Mouse (Mus musculus) embryo, embryonic 10 days (tissue): ENCODE data around the gene Scnn1b.

Experiments used
- DNase-seq: peaks from one replicate; pipeline ENCODE4 v3.0.0-alpha.2; 2015; ENCODE audit warnings: low spot score

The Scnn1b gene

GRCm38 (mm10) chr7:121913944-121914343, 49.1 kb downstream of the Scnn1b start:
- no peak for DNase-seq

GRCm38 (mm10) chr7:121924361-121924760, 59.5 kb downstream of the Scnn1b start:
- DNase-seq: no peak

GRCm38 (mm10) chr7:121927882-121928281, 63.0 kb downstream of the Scnn1b start:
- no peak for DNase-seq

GRCm38 (mm10) chr7:121931246-121931645, 66.4 kb downstream of the Scnn1b start:
- DNase-seq: no peak

GRCm38 (mm10) chr7:121933675-121934074, 68.8 kb downstream of the Scnn1b start:
- no peak for DNase-seq

GRCm38 (mm10) chr7:121934346-121934745, 69.5 kb downstream of the Scnn1b start:
- no peak for DNase-seq

- DNase-seq: no peak
These were observed 71.3 kb downstream of the Scnn1b start for GRCm38 (mm10) chr7:121935906-121936794.

- no peak for DNase-seq
These were observed 72.2 kb downstream of the Scnn1b start for GRCm38 (mm10) chr7:121936861-121937630.

- DNase-seq: no peak
These were observed 73.5 kb downstream of the Scnn1b start for GRCm38 (mm10) chr7:121938124-121938891.

- no peak for DNase-seq
These were observed 74.4 kb downstream of the Scnn1b start for GRCm38 (mm10) chr7:121939244-121939643.

- peak; percentile 32 for DNase-seq
These were observed 74.9 kb downstream of the Scnn1b start for GRCm38 (mm10) chr7:121939729-121940128.

GRCm38 (mm10) chr7:121941016-121941415, 76.2 kb downstream of the Scnn1b start:
- no peak for DNase-seq

GRCm38 (mm10) chr7:121941640-121942039, 76.8 kb downstream of the Scnn1b start:
- no peak for DNase-seq

- no peak for DNase-seq
These were observed 77.5 kb downstream of the Scnn1b start for GRCm38 (mm10) chr7:121942371-121942770.

GRCm38 (mm10) chr7:121946196-121946595, 81.4 kb downstream of the Scnn1b start:
- DNase-seq: no peak

GRCm38 (mm10) chr7:121947513-121947912, 82.7 kb downstream of the Scnn1b start:
- no peak for DNase-seq

GRCm38 (mm10) chr7:121954891-121955669, 90.2 kb downstream of the Scnn1b start:
- DNase-seq: no peak

GRCm38 (mm10) chr7:121955802-121956201, 91.0 kb downstream of the Scnn1b start:
- DNase-seq: no peak

GRCm38 (mm10) chr7:121961913-121962570, 97.2 kb downstream of the Scnn1b start:
- no peak for DNase-seq

- DNase-seq: no peak
These were observed 97.7 kb downstream of the Scnn1b start for GRCm38 (mm10) chr7:121962571-121962959.

- DNase-seq: peak; percentile 50
These were observed 99.1 kb downstream of the Scnn1b start for GRCm38 (mm10) chr7:121963883-121964398.
